Mouse (Mus musculus): ENCODE measurements around the gene Txnl4b.

GRCm38 (mm10) chr8:109609153-109609502, 43.4 kb downstream of the Txnl4b start:
- no peak for TF ChIP-seq CTCF (IDR thresholded peaks at IDR 0.05; ENCODE audit: extremely low read depth, insufficient read depth, low read length)
- no peak for TF ChIP-seq POLR2A (IDR thresholded peaks at IDR 0.05; ENCODE audit: extremely low read depth, insufficient read depth, low read length)
